Mouse (Mus musculus) hindbrain, embryonic 12.5 days (tissue): ENCODE data around the gene Pmvk. TPM values are rescaled to one million over a fixed set of nuclear protein-coding genes. Genes with fewer than 3 reads are reported as not detected.

Source experiments
- polyA plus RNA-seq: library from polyadenylated mRNA; unstranded; fragments of >200 nt; fragmentation: Nextera tagmentation; extraction: Ambion mirVana; gene quantifications from 2 replicates; pipeline ENCODE4 v1.2.1, GENCODE M21; 2016

The Pmvk gene
- polyA plus RNA-seq, 1 experiment from 2014 or later: 74.5 TPM

Other genes with a start within 250 kb of the Pmvk start
- 64.5 and 71.3 TPM in 2 replicates for gene Thbs3, start 239.4 kb upstream of the Pmvk start, polyA plus RNA-seq
- gene Mtx1, start 227.5 kb upstream of the Pmvk start, polyA plus RNA-seq: 174 and 175 TPM in 2 replicates
- gene Muc1, start 225.5 kb upstream of the Pmvk start, polyA plus RNA-seq: 1.5 and 1.6 TPM in 2 replicates
- 247 and 271 TPM in 2 replicates for gene Krtcap2, start 208.6 kb upstream of the Pmvk start, polyA plus RNA-seq
- gene Trim46, start 208.2 kb upstream of the Pmvk start, polyA plus RNA-seq: 27.2 and 29.6 TPM in 2 replicates
- gene Dpm3, start 195.2 kb upstream of the Pmvk start, polyA plus RNA-seq: 63.9 and 86.7 TPM in 2 replicates
- gene Slc50a1, start 184.0 kb upstream of the Pmvk start, polyA plus RNA-seq: 44.9 and 46.8 TPM in 2 replicates
- 14.3 and 15.4 TPM in 2 replicates for gene Efna1, start 173.4 kb upstream of the Pmvk start, polyA plus RNA-seq
- gene Efna3, start 131.6 kb upstream of the Pmvk start, polyA plus RNA-seq: 21.7 and 22.2 TPM in 2 replicates
- 20.5 and 21.4 TPM in 2 replicates for gene Efna4, start 116.5 kb upstream of the Pmvk start, polyA plus RNA-seq
- 40.3 and 41.9 TPM in 2 replicates for gene Adam15, start 104.5 kb upstream of the Pmvk start, polyA plus RNA-seq
- 0.12 and 0.29 TPM in 2 replicates for gene Dcst2, start 92.6 kb upstream of the Pmvk start, polyA plus RNA-seq
- gene Dcst1, start 89.3 kb upstream of the Pmvk start, polyA plus RNA-seq: 0.71 and 0.76 TPM in 2 replicates
- gene Zbtb7b, start 59.8 kb upstream of the Pmvk start, polyA plus RNA-seq: 0.74 and 0.80 TPM in 2 replicates
- gene Lenep, start 51.7 kb upstream of the Pmvk start, polyA plus RNA-seq: 1.0 and 1.5 TPM in 2 replicates
- 36.1 and 36.9 TPM in 2 replicates for gene Flad1, start 42.7 kb upstream of the Pmvk start, polyA plus RNA-seq
- 249 and 274 TPM in 2 replicates for gene Cks1b, start 36.2 kb upstream of the Pmvk start, polyA plus RNA-seq
- gene Shc1, start 36.1 kb upstream of the Pmvk start, polyA plus RNA-seq: 54.8 and 61.2 TPM in 2 replicates
- 63.8 and 66.1 TPM in 2 replicates for gene Pygo2, start 24.3 kb upstream of the Pmvk start, polyA plus RNA-seq
- gene Pbxip1, start 17.8 kb upstream of the Pmvk start, polyA plus RNA-seq: 25.3 and 26.2 TPM in 2 replicates
- gene Kcnn3, start 65.6 kb downstream of the Pmvk start, polyA plus RNA-seq: 4.0 and 4.2 TPM in 2 replicates